Mouse (Mus musculus): ENCODE measurements at regions not wholly inside any gene's neighbourhood (a gene's known extent, or its start where the extent isn't known, plus 50 kb on each side); places are given as distances from the start of the nearest gene placed in this dataset.

DNA sequence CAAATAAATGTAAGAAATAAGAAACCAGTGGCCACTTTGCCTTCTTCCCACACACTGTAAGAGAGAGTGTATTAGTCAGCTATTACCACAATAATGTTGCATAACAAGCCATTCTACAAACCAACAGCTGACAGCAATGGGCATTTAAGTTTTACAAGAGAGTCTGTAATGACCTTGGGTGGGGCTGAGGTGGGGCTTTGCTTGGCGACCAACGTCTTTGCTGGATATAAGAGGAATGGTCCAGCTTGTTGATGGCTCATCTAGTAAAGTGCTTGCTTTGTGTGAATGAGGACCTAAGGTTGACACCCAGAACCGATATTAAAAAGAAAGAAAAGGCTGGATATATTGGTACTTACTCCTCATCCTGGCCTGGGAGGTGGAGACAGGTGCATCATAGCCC is 295.6 kb upstream of the Tbx3 start:
- no peak for ATAC-seq
- Histone ChIP-seq H3K27me3 (replicated peaks; ENCODE audit: control insufficient read depth, insufficient read depth, low read length) (no peaks in the 10 kb centered on the region), H3K36me3 (ENCODE audit: control insufficient read depth, insufficient read depth) (no peaks in the 10 kb centered on the region), H3K9me3 (ENCODE audit: control insufficient read depth) (no peaks in the 10 kb centered on the region), H3K4me2 (replicated peaks; ENCODE audit: low read depth) (no peak overlapping the region), H3K4me1 (replicated peaks; ENCODE audit: control insufficient read depth, insufficient read depth, low read length) (no peaks in the 10 kb centered on the region), H3K4me3 (ENCODE audit: low read depth, low read length) (no peak overlapping the region), H3K27ac (ENCODE audit: low read depth, low read length) (no peak overlapping the region), H3K9ac (ENCODE audit: low read depth, low read length) (no peak overlapping the region)
- WGBS: 49% methylated on average over 3 of the region's 3 CpGs
- no peak for TF ChIP-seq CTCF (IDR thresholded peaks at IDR 0.05; ENCODE audit: low read depth)

DNA sequence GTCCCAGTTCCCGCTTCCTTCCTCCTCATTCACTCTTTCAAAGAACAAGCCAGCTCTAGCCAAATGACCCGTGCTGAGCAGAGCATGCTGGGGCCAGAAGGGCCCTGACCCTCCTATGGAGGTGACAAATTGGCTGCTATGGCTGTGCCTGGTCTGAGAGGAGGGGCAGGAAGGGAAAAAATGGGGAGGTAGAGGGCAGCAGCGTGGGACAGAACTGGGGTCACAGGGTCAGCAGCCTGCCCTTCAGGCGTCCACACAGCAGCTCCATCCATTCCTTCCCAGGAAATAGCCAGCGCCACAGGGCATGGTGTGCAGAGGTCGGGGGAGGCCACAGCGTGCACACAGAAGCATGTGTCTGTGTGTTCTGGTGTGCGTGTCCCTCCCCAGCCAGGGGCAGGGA is 292.2 kb upstream of the Tbx3 start:
- Histone ChIP-seq H3K27ac (ENCODE audit: low read depth, low read length) (no peak overlapping the region), H3K4me1 (replicated peaks; ENCODE audit: control insufficient read depth, insufficient read depth, low read length) (no peaks in the 10 kb centered on the region), H3K4me3 (ENCODE audit: low read depth, low read length) (no peak overlapping the region), H3K9me3 (ENCODE audit: control insufficient read depth) (no peaks in the 10 kb centered on the region), H3K9ac (ENCODE audit: low read depth, low read length) (no peak overlapping the region), H3K36me3 (ENCODE audit: control insufficient read depth, insufficient read depth) (no peaks in the 10 kb centered on the region), H3K27me3 (replicated peaks; ENCODE audit: control insufficient read depth, insufficient read depth, low read length) (no peaks in the 10 kb centered on the region), H3K4me2 (replicated peaks; ENCODE audit: low read depth) (no peak overlapping the region)
- TF ChIP-seq CTCF (IDR thresholded peaks at IDR 0.05; ENCODE audit: low read depth): no peak
- ATAC-seq: no peak
- 49% methylated on average over 8 of the region's 8 CpGs for WGBS

DNA sequence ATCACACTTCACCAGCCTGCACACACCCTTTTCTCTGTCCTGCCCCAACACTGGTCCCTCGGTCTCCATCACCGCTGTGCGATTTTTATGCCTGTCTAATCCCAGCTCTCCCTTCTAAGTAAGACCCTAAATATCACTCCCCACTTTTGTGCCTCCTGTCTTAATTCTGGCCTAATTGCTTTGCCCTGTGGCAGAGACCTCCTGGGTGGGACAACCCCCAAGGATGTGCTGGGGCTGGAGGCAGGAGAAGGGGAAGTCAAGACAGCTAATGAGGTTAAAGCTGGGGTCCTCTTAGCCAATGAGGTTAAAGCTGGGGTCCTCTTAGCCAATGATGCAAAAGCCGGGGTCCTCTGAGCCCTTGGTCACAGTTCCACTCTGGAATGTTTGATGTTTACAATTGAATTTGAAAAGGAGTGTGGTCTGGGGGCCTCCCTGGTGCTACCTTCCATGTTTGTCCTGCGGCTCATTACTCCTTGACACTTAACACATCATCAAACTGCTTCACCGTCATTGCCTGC is 290.5 kb upstream of the Tbx3 start:
- TF ChIP-seq CTCF (IDR thresholded peaks at IDR 0.05; ENCODE audit: low read depth): no peak
- H3K36me3 ChIP-seq (ENCODE audit: control insufficient read depth, insufficient read depth): no peaks in the 10 kb centered on the region
- no peak overlapping the region for H3K4me2 ChIP-seq (replicated peaks; ENCODE audit: low read depth)
- no peaks in the 10 kb centered on the region for H3K27me3 ChIP-seq (replicated peaks; ENCODE audit: control insufficient read depth, insufficient read depth, low read length)
- ATAC-seq: no peak
- H3K9ac ChIP-seq (ENCODE audit: low read depth, low read length): no peak overlapping the region
- no peaks in the 10 kb centered on the region for H3K4me1 ChIP-seq (replicated peaks; ENCODE audit: control insufficient read depth, insufficient read depth, low read length)
- WGBS: 66% methylated on average over 6 of the region's 6 CpGs
- no peak overlapping the region for H3K27ac ChIP-seq (ENCODE audit: low read depth, low read length)
- H3K9me3 ChIP-seq (ENCODE audit: control insufficient read depth): no peaks in the 10 kb centered on the region
- H3K4me3 ChIP-seq (ENCODE audit: low read depth, low read length): no peak overlapping the region

- 90% methylated on average over 12 of the region's 12 CpGs for WGBS
- Histone ChIP-seq H3K9me3 (ENCODE audit: control insufficient read depth) (no peaks in the 10 kb centered on the region), H3K27ac (ENCODE audit: low read depth, low read length) (no peak overlapping the region), H3K4me2 (replicated peaks; ENCODE audit: low read depth) (no peak overlapping the region), H3K4me1 (replicated peaks; ENCODE audit: control insufficient read depth, insufficient read depth, low read length) (no peaks in the 10 kb centered on the region), H3K36me3 (ENCODE audit: control insufficient read depth, insufficient read depth) (no peaks in the 10 kb centered on the region), H3K27me3 (replicated peaks; ENCODE audit: control insufficient read depth, insufficient read depth, low read length) (no peaks in the 10 kb centered on the region), H3K9ac (ENCODE audit: low read depth, low read length) (no peak overlapping the region), H3K4me3 (ENCODE audit: low read depth, low read length) (no peak overlapping the region)
- TF ChIP-seq CTCF (IDR thresholded peaks at IDR 0.05; ENCODE audit: low read depth): no peak
- ATAC-seq: no peak
These were observed 289.0 kb upstream of the Tbx3 start for GRCm38 (mm10) chr5:119381495-119381894.

GRCm38 (mm10) chr5:119385506-119385905 is 285.0 kb upstream of the Tbx3 start:
- H3K9ac ChIP-seq (ENCODE audit: low read depth, low read length): no peak overlapping the region
- H3K9me3 ChIP-seq (ENCODE audit: control insufficient read depth): no peaks in the 10 kb centered on the region
- no peak overlapping the region for H3K4me3 ChIP-seq (ENCODE audit: low read depth, low read length)
- H3K4me1 ChIP-seq (replicated peaks; ENCODE audit: control insufficient read depth, insufficient read depth, low read length): no peaks in the 10 kb centered on the region
- no peaks in the 10 kb centered on the region for H3K27me3 ChIP-seq (replicated peaks; ENCODE audit: control insufficient read depth, insufficient read depth, low read length)
- H3K36me3 ChIP-seq (ENCODE audit: control insufficient read depth, insufficient read depth): no peaks in the 10 kb centered on the region
- 78% methylated on average over 10 of the region's 10 CpGs for WGBS
- no peak overlapping the region for H3K4me2 ChIP-seq (replicated peaks; ENCODE audit: low read depth)
- no peak overlapping the region for H3K27ac ChIP-seq (ENCODE audit: low read depth, low read length)
- ATAC-seq: no peak
- TF ChIP-seq CTCF (IDR thresholded peaks at IDR 0.05; ENCODE audit: low read depth): no peak

DNA sequence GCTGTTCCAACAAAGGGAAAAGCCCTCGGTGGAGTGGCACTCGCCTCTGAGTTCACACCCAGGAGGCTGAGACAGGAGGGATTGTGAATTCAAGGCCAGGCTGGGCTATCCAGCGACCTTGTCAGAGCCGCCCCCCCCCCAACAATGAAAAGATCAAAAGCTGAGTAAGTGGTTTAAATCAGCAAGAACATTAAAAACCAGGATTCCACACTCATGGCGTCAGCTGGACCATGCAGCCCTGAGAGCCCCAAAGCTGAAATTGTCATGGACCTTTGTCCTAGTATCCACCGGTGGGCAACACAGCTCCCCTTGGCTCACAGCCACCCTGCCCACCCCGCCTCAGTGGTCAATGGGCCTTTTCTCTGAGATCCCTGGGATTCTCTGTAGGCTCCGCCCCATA is 283.6 kb upstream of the Tbx3 start:
- H3K9ac ChIP-seq (ENCODE audit: low read depth, low read length): no peak overlapping the region
- H3K27me3 ChIP-seq (replicated peaks; ENCODE audit: control insufficient read depth, insufficient read depth, low read length): no peaks in the 10 kb centered on the region

GRCm38 (mm10) chr5:119387261-119387660 is 283.2 kb upstream of the Tbx3 start:
- no peak overlapping the region for H3K4me3 ChIP-seq (ENCODE audit: low read depth, low read length)
- no peaks in the 10 kb centered on the region for H3K9me3 ChIP-seq (ENCODE audit: control insufficient read depth)
- no peak for TF ChIP-seq CTCF (IDR thresholded peaks at IDR 0.05; ENCODE audit: low read depth)
- no peak overlapping the region for H3K27ac ChIP-seq (ENCODE audit: low read depth, low read length)
- WGBS: 64% methylated on average over 2 of the region's 2 CpGs
- H3K4me1 ChIP-seq (replicated peaks; ENCODE audit: control insufficient read depth, insufficient read depth, low read length): no peaks in the 10 kb centered on the region
- no peak for ATAC-seq
- H3K4me2 ChIP-seq (replicated peaks; ENCODE audit: low read depth): no peak overlapping the region
- no peaks in the 10 kb centered on the region for H3K27me3 ChIP-seq (replicated peaks; ENCODE audit: control insufficient read depth, insufficient read depth, low read length)
- no peak overlapping the region for H3K9ac ChIP-seq (ENCODE audit: low read depth, low read length)
- H3K36me3 ChIP-seq (ENCODE audit: control insufficient read depth, insufficient read depth): no peaks in the 10 kb centered on the region

More for the DNA sequence above, 283.6 kb upstream of the Tbx3 start:
- no peak for ATAC-seq
- H3K9me3 ChIP-seq (ENCODE audit: control insufficient read depth): no peaks in the 10 kb centered on the region
- H3K27ac ChIP-seq (ENCODE audit: low read depth, low read length): no peak overlapping the region
- H3K4me3 ChIP-seq (ENCODE audit: low read depth, low read length): no peak overlapping the region
- WGBS: 79% methylated on average over 8 of the region's 8 CpGs
- no peaks in the 10 kb centered on the region for H3K36me3 ChIP-seq (ENCODE audit: control insufficient read depth, insufficient read depth)
- no peak for TF ChIP-seq CTCF (IDR thresholded peaks at IDR 0.05; ENCODE audit: low read depth)
- no peaks in the 10 kb centered on the region for H3K4me1 ChIP-seq (replicated peaks; ENCODE audit: control insufficient read depth, insufficient read depth, low read length)
- no peak overlapping the region for H3K4me2 ChIP-seq (replicated peaks; ENCODE audit: low read depth)
